Mouse (Mus musculus) CH12.LX (cell line): Measurements from ENCODE around the gene Vipr2. TPM values are rescaled to one million over a fixed set of nuclear protein-coding genes. Genes with fewer than 3 reads are reported as not detected.

Experiments used
- DNase-seq: peaks from one replicate; pipeline ENCODE4 v3.0.0-alpha.2; 2013; ENCODE audit errors: extremely low read depth
- H3K27ac ChIP-seq: 2 replicates; pipeline ENCODE4 v1.5.1; 2012; ENCODE audit warnings: low read depth, mild to moderate bottlenecking, control low read depth, moderate library complexity; ENCODE audit not compliant: insufficient read depth
- H3K27me3 ChIP-seq: replicated peaks from 2 replicates; pipeline ENCODE3; 2012; ENCODE audit warnings: inconsistent platforms
- H3K36me3 ChIP-seq, 2 experiments: replicated peaks in 1 of 2; 2 replicates each; pipeline versions ENCODE3 to v1.6.1; 2012; ENCODE audit warnings: inconsistent platforms in 1 of 2, low read length in 1 of 2, mild to moderate bottlenecking in 1 of 2, mixed read lengths in 1 of 2, moderate library complexity in 1 of 2; ENCODE audit not compliant: control insufficient read depth in 1 of 2, insufficient read depth in 1 of 2
- H3K4me1 ChIP-seq, 2 experiments: 2 replicates each; pipeline ENCODE4 v1.6.1; 2012; ENCODE audit warnings: inconsistent platforms in 1 of 2, moderate library complexity in 1 of 2; ENCODE audit not compliant: insufficient read depth in 2 of 2, control insufficient read depth in 1 of 2
- H3K4me2 ChIP-seq: 2 replicates; pipeline ENCODE4 v1.6.1; 2012; ENCODE audit warnings: low read depth, mild to moderate bottlenecking, control low read depth; ENCODE audit not compliant: poor library complexity, insufficient read depth, severe bottlenecking
- H3K4me3 ChIP-seq, 3 experiments: fragments of 150-350 bp in 1 of 3; sonication (generic) in 1 of 3; replicated peaks in 1 of 3; 2 replicates each; pipeline versions ENCODE3 to v1.5.1; 2011 to 2012; ENCODE audit warnings: low read depth in 2 of 3, low read length in 2 of 3, mild to moderate bottlenecking in 2 of 3, moderate library complexity in 2 of 3, control low read depth in 1 of 3, improper control_type of control experiment in 1 of 3, inconsistent platforms in 1 of 3, mixed read lengths in 1 of 3; ENCODE audit not compliant: poor library complexity in 1 of 3
- H3K79me2 ChIP-seq: replicated peaks from 2 replicates; pipeline ENCODE4 v1.6.1; 2012; ENCODE audit warnings: mild to moderate bottlenecking, moderate library complexity; ENCODE audit not compliant: control insufficient read depth, poor library complexity, insufficient read depth, severe bottlenecking; ENCODE audit errors: extremely low read depth
- H3K9ac ChIP-seq: 2 replicates; pipeline ENCODE4 v1.6.1; 2012; ENCODE audit warnings: low read depth, mild to moderate bottlenecking, control low read depth, moderate library complexity; ENCODE audit not compliant: insufficient read depth
- H3K9me3 ChIP-seq: replicated peaks from 2 replicates; pipeline ENCODE3; 2012; ENCODE audit warnings: low read length, inconsistent platforms, mixed read lengths
- EP300 ChIP-seq: IDR thresholded peaks from 2 replicates; pipeline ENCODE4 v1.6.1; 2011; ENCODE audit warnings: low read length, improper control_type of control experiment
- ETS1 ChIP-seq: conservative IDR thresholded peaks from 2 replicates; pipeline ENCODE4 v1.6.1; 2012; ENCODE audit warnings: low read depth, mild to moderate bottlenecking, inconsistent platforms, low read length, improper control_type of control experiment, moderate library complexity
- GABPA ChIP-seq: IDR thresholded peaks from 2 replicates; pipeline ENCODE4 v1.6.1; 2012; ENCODE audit warnings: low read depth, low read length, improper control_type of control experiment, inconsistent platforms; ENCODE audit not compliant: insufficient replicate concordance
- HCFC1 ChIP-seq: IDR thresholded peaks from 2 replicates; pipeline ENCODE4 v1.6.1; 2012; ENCODE audit warnings: low read depth, mild to moderate bottlenecking, inconsistent platforms, low read length, improper control_type of control experiment
- IRF4 ChIP-seq: IDR thresholded peaks from 2 replicates; pipeline ENCODE4 v1.6.1; 2014; ENCODE audit warnings: low read depth, mild to moderate bottlenecking, inconsistent platforms, low read length, improper control_type of control experiment
- MAFK ChIP-seq: IDR thresholded peaks from 2 replicates; pipeline ENCODE4 v1.6.1; 2011; ENCODE audit warnings: low read length, improper control_type of control experiment; ENCODE audit not compliant: insufficient replicate concordance
- POLR2A ChIP-seq: IDR thresholded peaks from 2 replicates; pipeline ENCODE4 v1.6.1; 2011; ENCODE audit warnings: low read depth, mild to moderate bottlenecking, improper control_type of control experiment, low read length
- TCF12 ChIP-seq: IDR thresholded peaks from 2 replicates; pipeline ENCODE4 v1.6.1; 2014; ENCODE audit warnings: low read depth, mild to moderate bottlenecking, inconsistent platforms, low read length, improper control_type of control experiment
- UBTF ChIP-seq: IDR thresholded peaks from 2 replicates; pipeline ENCODE4 v1.6.1; 2012; ENCODE audit warnings: low read depth, mild to moderate bottlenecking, inconsistent platforms, low read length, improper control_type of control experiment, moderate library complexity
- USF2 ChIP-seq: conservative IDR thresholded peaks from 2 replicates; pipeline ENCODE4 v1.6.1; 2011; ENCODE audit warnings: low read depth, low read length, improper control_type of control experiment
- ZMIZ1 ChIP-seq: IDR thresholded peaks from 2 replicates; pipeline ENCODE4 v1.6.1; 2012; ENCODE audit warnings: low read depth, mild to moderate bottlenecking, inconsistent platforms, low read length, improper control_type of control experiment
- dilution Hi-C: fragments of 300-500 bp; cut with MboI; formaldehyde crosslinking; loops from 2 replicates; pipeline ENCODE4 v1.14.3; 2020; ENCODE audit warnings: low sequenced_read_pairs; ENCODE audit not compliant: extremely low pct_unique_long_range_greater_than_20kb, extremely low pct_ligation_motif_present
- in situ Hi-C: fragments of 300-500 bp; cut with MboI; formaldehyde crosslinking; loops from 3 replicates; pipeline ENCODE4 v1.14.3; 2019; ENCODE audit warnings: low sequenced_read_pairs, low pct_ligation_motif_present, low pct_unique_long_range_greater_than_20kb, mixed read lengths
- polyA plus RNA-seq: library from polyadenylated mRNA; unstranded; fragments of >175 nt; gene quantifications from 2 replicates; pipeline ENCODE4 v1.2.1, GENCODE M21; 2012; ENCODE audit warnings: low read depth; ENCODE audit not compliant: insufficient read length
- total RNA-seq, 2 experiments: library from RNA; depleted of rRNA; stranded (reverse); fragments of 300-350 nt in 1 of 2; fragments of >200 nt in 1 of 2; gene quantifications; 2 replicates each; pipeline ENCODE4 v1.2.3; 2012 to 2014

The Vipr2 gene
- total and polyA plus RNA-seq, 3 experiments: 0.05 to 0.19 TPM; not detected in 1

GRCm38 (mm10) chr12:116061561-116062193, 15.8 kb upstream of the Vipr2 start:
- Histone ChIP-seq H3K36me3 (peaks cover 21 to 44% of the 10 kb centered on the region in 2 experiments), H3K9me3 (peaks cover 37% of the 10 kb centered on the region), H3K9ac (no peak overlapping the region), H3K4me2 (no peak overlapping the region)
- DNase-seq: no peak
- TF ChIP-seq IRF4: no peak
- TF ChIP-seq MAFK: no peak
- TF ChIP-seq, all 38 proteins: peak for 0
- H3K79me2 ChIP-seq: no peaks in the 10 kb centered on the region
- dilution Hi-C loops: no loop called here
- H3K4me3 ChIP-seq: no peak overlapping the region
- H3K4me1 ChIP-seq: no peaks in the 10 kb centered on the region
- H3K27ac ChIP-seq: no peak overlapping the region
- in situ Hi-C loops: no loop called here
- H3K27me3 ChIP-seq: no peaks in the 10 kb centered on the region

- Histone ChIP-seq H3K4me1 (no peaks in the 10 kb centered on the region), H3K79me2 (no peaks in the 10 kb centered on the region), H3K9me3 (peaks cover 34% of the 10 kb centered on the region)
- in situ Hi-C loops: no loop called here
- dilution Hi-C loops: no loop called here
- TF ChIP-seq UBTF (no peak), GABPA (no peak)
- TF ChIP-seq, all 38 proteins: peak for 0
- no peak for DNase-seq
- Histone ChIP-seq H3K4me2 (no peak overlapping the region), H3K27ac (no peak overlapping the region), H3K4me3 (no peak overlapping the region), H3K36me3 (peaks cover 17 to 39% of the 10 kb centered on the region in 2 experiments), H3K9ac (no peak overlapping the region), H3K27me3 (no peaks in the 10 kb centered on the region)
Observed at GRCm38 (mm10) chr12:116062194-116062583, 15.3 kb upstream of the Vipr2 start.

GRCm38 (mm10) chr12:116063020-116063419, 14.5 kb upstream of the Vipr2 start:
- Histone ChIP-seq H3K79me2 (no peaks in the 10 kb centered on the region), H3K4me2 (no peak overlapping the region), H3K4me3 (no peak overlapping the region), H3K9ac (no peak overlapping the region), H3K27ac (no peak overlapping the region), H3K36me3 (peaks cover 12 to 33% of the 10 kb centered on the region in 2 experiments), H3K27me3 (no peaks in the 10 kb centered on the region), H3K9me3 (peaks cover 34% of the 10 kb centered on the region), H3K4me1 (no peaks in the 10 kb centered on the region)
- DNase-seq: no peak
- in situ Hi-C loops: no loop called here
- dilution Hi-C loops: no loop called here
- TF ChIP-seq ZMIZ1 (no peak), USF2 (no peak), ETS1 (no peak), POLR2A (no peak), EP300 (no peak), TCF12 (no peak), HCFC1 (no peak)
